Mouse (Mus musculus): ENCODE data around the gene Ang.

Gene Ang

GRCm38 (mm10) chr14:51130315-51130940, 39.5 kb downstream of the Ang start:
- no peak for DNase-seq

DNA sequence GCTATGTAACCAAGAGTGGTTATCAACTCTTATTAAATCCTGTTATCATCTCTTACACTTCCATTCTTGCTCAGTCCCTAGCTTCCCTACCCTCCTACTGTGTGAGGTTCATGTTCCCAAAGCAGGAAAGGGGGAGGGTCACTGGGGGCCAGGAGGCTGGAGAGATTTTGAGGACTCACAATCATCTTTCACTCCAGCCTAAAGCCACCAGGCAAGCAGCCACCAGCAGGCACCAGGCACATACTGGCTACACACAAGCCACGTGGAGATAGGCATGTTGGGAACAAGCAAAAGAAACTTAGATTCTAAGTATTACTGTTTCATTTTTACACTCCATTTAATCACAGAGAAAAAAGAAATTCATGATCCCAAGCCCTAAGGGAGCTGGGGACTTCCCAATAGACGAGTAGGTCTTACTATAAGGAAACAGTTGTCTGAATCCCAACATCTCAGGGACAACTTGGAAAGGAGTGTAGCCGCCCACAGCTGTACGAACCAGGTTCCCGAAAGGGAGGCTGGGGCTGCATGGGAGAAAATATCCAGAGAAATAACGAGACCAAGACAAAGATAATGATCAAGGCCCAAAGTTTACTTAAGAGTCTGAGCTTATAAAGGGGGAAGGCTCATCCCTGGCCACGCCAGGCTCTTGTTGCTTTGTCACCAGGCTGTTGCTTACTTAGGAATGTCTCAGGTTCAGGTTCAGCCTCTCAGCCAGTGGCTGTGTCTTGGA, 40.3 kb downstream of the Ang start:
- no peak for DNase-seq

GRCm38 (mm10) chr14:51132372-51132771, 41.4 kb downstream of the Ang start:
- DNase-seq, result no peak

DNA sequence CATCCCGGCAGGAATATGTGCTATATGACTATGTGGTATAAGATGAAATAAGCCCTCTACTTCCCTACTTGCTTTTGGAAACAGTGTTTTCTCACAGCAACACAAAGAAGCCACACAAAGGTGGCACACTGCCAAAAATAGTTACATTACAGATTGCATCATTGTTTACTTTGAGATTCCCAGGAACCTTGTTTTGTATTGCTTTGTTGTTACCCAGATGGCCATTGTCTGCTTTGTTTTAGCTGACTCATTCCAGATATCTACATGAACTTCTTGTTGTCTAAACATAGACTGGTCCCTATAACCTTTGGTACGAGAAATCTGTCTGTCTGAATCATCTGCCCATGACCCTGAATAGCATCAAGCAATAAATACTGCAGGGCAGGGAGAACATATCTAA, 49.4 kb downstream of the Ang start:
- DNase-seq, result no peak

DNA sequence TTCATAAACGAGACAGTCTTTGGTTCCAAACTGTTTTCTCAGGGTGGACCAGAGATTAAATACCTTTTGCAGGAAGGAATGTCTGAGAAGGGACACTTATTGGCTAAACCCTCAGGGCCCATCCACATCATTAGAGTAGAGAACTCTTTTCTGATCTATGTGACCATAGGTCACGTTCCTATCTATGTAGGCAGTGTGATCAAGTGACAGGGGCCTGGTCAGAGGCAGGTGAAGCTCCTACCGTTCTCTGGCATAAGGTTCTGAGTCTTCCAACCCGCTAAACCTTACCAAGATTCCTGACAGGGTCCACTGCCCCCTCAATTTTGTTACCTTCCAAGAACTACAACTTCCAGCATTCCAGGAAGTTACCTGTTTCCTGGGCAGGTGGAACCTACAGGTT, 51.2 kb downstream of the Ang start:
- DNase-seq, result no peak

- DNase-seq, result no peak
Observed at GRCm38 (mm10) chr14:51142568-51142967, 51.6 kb downstream of the Ang start.

GRCm38 (mm10) chr14:51143287-51143686, 52.3 kb downstream of the Ang start:
- DNase-seq, result no peak

DNA sequence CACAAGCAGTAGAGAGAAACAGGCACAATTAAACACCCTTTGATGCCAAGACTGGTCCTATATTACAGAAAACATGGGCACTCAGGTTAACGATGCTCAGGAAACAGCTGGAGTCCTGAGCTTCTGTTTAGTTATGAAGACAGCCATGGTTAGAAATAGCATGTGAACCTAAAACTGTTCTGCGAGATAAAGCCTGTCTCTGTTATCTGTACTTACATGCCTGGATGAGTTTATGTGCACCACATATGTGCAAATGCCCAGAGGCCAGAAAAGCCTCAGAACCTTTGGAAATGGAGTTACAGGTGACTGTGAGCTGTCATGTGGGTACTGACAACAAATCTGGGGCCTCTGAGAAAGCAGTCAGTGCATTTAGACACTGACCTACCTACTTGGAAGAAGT, 53.0 kb downstream of the Ang start:
- no peak for DNase-seq

GRCm38 (mm10) chr14:51144451-51144850, 53.5 kb downstream of the Ang start:
- DNase-seq, result no peak

GRCm38 (mm10) chr14:51145521-51145920, 54.6 kb downstream of the Ang start:
- DNase-seq, result peak; percentile 17 to 53

- no peak for DNase-seq
Observed at GRCm38 (mm10) chr14:51146685-51147084, 55.7 kb downstream of the Ang start, which contains the start of gene Rnase1. Gene Rnase1 (minus strand): TSS chr14:51146785.

GRCm38 (mm10) chr14:51148006-51148405, 57.1 kb downstream of the Ang start:
- DNase-seq, result no peak

DNA sequence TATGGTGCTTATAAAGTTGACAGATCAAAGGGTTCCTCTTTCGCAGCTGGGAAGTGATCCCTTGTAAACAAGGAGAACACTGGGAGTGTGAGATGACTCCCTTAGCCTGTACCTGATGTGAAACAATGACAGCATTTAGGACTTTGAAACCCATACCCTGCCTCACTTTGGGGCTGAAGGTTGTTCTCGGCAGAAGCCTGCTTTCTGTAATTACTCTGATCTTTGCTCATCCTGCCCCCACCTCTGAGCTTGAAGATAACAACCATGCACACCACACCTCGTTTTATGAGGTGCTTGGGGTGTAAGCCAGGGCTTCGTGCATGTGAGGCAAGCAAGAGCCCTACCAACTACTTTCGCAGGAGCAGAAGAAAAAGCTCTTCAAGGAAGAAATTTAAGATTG, 58.2 kb downstream of the Ang start:
- DNase-seq, result no peak

DNA sequence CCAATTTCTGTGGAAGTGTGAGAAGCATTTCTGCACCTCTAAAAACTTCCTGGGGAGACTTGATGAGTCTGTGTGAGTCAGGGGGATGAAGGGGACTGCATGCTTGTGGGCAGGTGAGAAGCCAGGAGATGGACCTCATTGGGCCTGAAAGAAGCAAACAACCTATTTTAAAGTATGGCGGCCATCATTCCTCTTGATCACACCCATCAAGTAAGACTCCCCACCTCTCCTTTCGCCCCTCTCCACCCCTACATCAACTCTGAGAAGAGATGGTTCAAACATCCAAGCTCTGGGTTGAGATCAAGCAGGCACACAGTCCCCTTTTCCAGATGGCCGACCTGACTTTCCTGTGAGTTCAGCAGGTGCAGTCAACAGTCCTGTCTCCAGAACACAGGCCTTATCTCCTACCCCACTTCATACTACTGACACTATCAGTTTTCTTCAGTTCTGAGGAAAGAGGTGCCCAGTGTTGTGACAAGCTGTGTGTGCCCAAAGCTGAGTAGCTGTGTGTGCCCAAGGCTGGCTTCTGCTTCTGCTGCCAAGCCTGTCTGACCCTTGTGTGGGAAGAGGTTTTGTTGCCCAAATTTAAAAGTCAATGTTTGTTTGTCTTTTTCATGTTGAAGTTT, 59.4 kb downstream of the Ang start:
- no peak for DNase-seq

Data from cerebellum, postnatal 25 days (tissue).